Mouse (Mus musculus): Measurements from ENCODE around the gene Set. TPM values are rescaled to one million over a fixed set of nuclear protein-coding genes. Genes with fewer than 3 reads are reported as not detected.

Set gene
- total and polyA plus RNA-seq, 2 experiments from 2014 or later, result 384 to 392 TPM

- Histone ChIP-seq H3K9ac (no peak within 1 kb of the TSS), H3K4me3 (ENCODE audit: low read depth, low read length) (peak within 1 kb of the TSS; percentile 32), H3K27ac (ENCODE audit: low read depth, low read length) (no peak within 1 kb of the TSS), H3K4me1 (ENCODE audit: insufficient read depth) (no peaks in the 10 kb centered on the region), H3K9me3 (ENCODE audit: low read length) (no peaks in the 10 kb centered on the region), H3K36me3 (ENCODE audit: insufficient read depth) (peaks cover 15% of the 10 kb centered on the region; the same call in 1 of the 2 replicates), H3K4me2 (ENCODE audit: low read depth) (peak within 1 kb of the TSS; percentile 70), H3K27me3 (ENCODE audit: insufficient read depth, low read length) (no peaks in the 10 kb centered on the region)
- TF ChIP-seq CTCF (IDR thresholded peaks at IDR 0.05; ENCODE audit: low read depth), result peak; percentile 99
- DNase-seq (peak; percentile 90), ATAC-seq (peak; percentile 91)
- under 1% methylated on average over 53 of the region's 53 CpGs for WGBS
Measured at GRCm38 (mm10) chr2:30077502-30078348, 20.5 kb downstream of the Set start, which contains the start of gene Pkn3. Pkn3 (plus strand) TSS chr2:30077684.

GRCm38 (mm10) chr2:30078349-30078712, 21.2 kb downstream of the Set start:
- Histone ChIP-seq H3K27ac (ENCODE audit: low read depth, low read length) (no peak overlapping the region), H3K9me3 (ENCODE audit: low read length) (no peaks in the 10 kb centered on the region), H3K27me3 (ENCODE audit: insufficient read depth, low read length) (no peaks in the 10 kb centered on the region), H3K36me3 (ENCODE audit: insufficient read depth) (peaks cover 10% of the 10 kb centered on the region; the same call in 1 of the 2 replicates), H3K4me2 (ENCODE audit: low read depth) (no peak overlapping the region), H3K4me1 (ENCODE audit: insufficient read depth) (no peaks in the 10 kb centered on the region), H3K4me3 (ENCODE audit: low read depth, low read length) (no peak overlapping the region), H3K9ac (no peak overlapping the region)
- no peak for TF ChIP-seq CTCF (IDR thresholded peaks at IDR 0.05; ENCODE audit: low read depth)
- WGBS, result 30% methylated on average over 10 of the region's 10 CpGs
- DNase-seq (no peak), ATAC-seq (no peak)

- DNase-seq (no peak), ATAC-seq (no peak)
- Histone ChIP-seq H3K4me2 (ENCODE audit: low read depth) (no peak overlapping the region), H3K4me1 (ENCODE audit: insufficient read depth) (no peaks in the 10 kb centered on the region), H3K4me3 (ENCODE audit: low read depth, low read length) (no peak overlapping the region), H3K9ac (no peak overlapping the region), H3K27ac (ENCODE audit: low read depth, low read length) (no peak overlapping the region), H3K27me3 (ENCODE audit: insufficient read depth, low read length) (no peaks in the 10 kb centered on the region), H3K9me3 (ENCODE audit: low read length) (no peaks in the 10 kb centered on the region), H3K36me3 (ENCODE audit: insufficient read depth) (peaks cover 10% of the 10 kb centered on the region; the same call in 1 of the 2 replicates)
- TF ChIP-seq CTCF (IDR thresholded peaks at IDR 0.05; ENCODE audit: low read depth), result no peak
- WGBS, result 76% methylated on average over 4 of the region's 4 CpGs
Measured at GRCm38 (mm10) chr2:30078760-30079159, 21.6 kb downstream of the Set start.

GRCm38 (mm10) chr2:30080181-30080800, 23.1 kb downstream of the Set start:
- Histone ChIP-seq H3K36me3 (ENCODE audit: insufficient read depth) (no peaks in the 10 kb centered on the region), H3K4me1 (ENCODE audit: insufficient read depth) (no peaks in the 10 kb centered on the region), H3K9me3 (ENCODE audit: low read length) (no peaks in the 10 kb centered on the region), H3K4me2 (ENCODE audit: low read depth) (no peak overlapping the region), H3K27ac (ENCODE audit: low read depth, low read length) (no peak overlapping the region), H3K4me3 (ENCODE audit: low read depth, low read length) (no peak overlapping the region), H3K27me3 (ENCODE audit: insufficient read depth, low read length) (no peaks in the 10 kb centered on the region), H3K9ac (no peak overlapping the region)
- TF ChIP-seq CTCF (IDR thresholded peaks at IDR 0.05; ENCODE audit: low read depth), result no peak
- no peak for ATAC-seq
- DNase-seq, result no peak
- 90% methylated on average over 15 of the region's 15 CpGs for WGBS

GRCm38 (mm10) chr2:30084113-30084512, 26.9 kb downstream of the Set start:
- 49% methylated on average over 5 of the region's 5 CpGs for WGBS
- Histone ChIP-seq H3K4me1 (ENCODE audit: insufficient read depth) (no peaks in the 10 kb centered on the region), H3K27me3 (ENCODE audit: insufficient read depth, low read length) (no peaks in the 10 kb centered on the region), H3K9me3 (ENCODE audit: low read length) (no peaks in the 10 kb centered on the region), H3K9ac (no peak overlapping the region), H3K4me3 (ENCODE audit: low read depth, low read length) (no peak overlapping the region), H3K27ac (ENCODE audit: low read depth, low read length) (no peak overlapping the region), H3K4me2 (ENCODE audit: low read depth) (0 out of 2 replicates have a peak overlapping the region, but pooled peaks have one; percentile 35), H3K36me3 (ENCODE audit: insufficient read depth) (no peaks in the 10 kb centered on the region)
- DNase-seq (no peak), ATAC-seq (no peak)
- TF ChIP-seq CTCF (IDR thresholded peaks at IDR 0.05; ENCODE audit: low read depth), result no peak

- ATAC-seq (peak; percentile 65), DNase-seq (no peak)
- 13% methylated on average over 12 of the region's 12 CpGs for WGBS
- Histone ChIP-seq H3K27ac (ENCODE audit: low read depth, low read length) (no peak overlapping the region), H3K4me3 (ENCODE audit: low read depth, low read length) (no peak overlapping the region), H3K4me1 (ENCODE audit: insufficient read depth) (no peaks in the 10 kb centered on the region), H3K27me3 (ENCODE audit: insufficient read depth, low read length) (no peaks in the 10 kb centered on the region), H3K4me2 (ENCODE audit: low read depth) (peak overlapping the region; percentile 35), H3K9me3 (ENCODE audit: low read length) (no peaks in the 10 kb centered on the region), H3K9ac (no peak overlapping the region; the same call in 1 of the 2 replicates), H3K36me3 (ENCODE audit: insufficient read depth) (no peaks in the 10 kb centered on the region)
- no peak for TF ChIP-seq CTCF (IDR thresholded peaks at IDR 0.05; ENCODE audit: low read depth)
Measured at GRCm38 (mm10) chr2:30084632-30085031, 27.5 kb downstream of the Set start.

GRCm38 (mm10) chr2:30087310-30087709, 30.1 kb downstream of the Set start:
- Histone ChIP-seq H3K4me3 (ENCODE audit: low read depth, low read length) (no peak overlapping the region), H3K9ac (no peak overlapping the region), H3K36me3 (ENCODE audit: insufficient read depth) (peaks cover 6% of the 10 kb centered on the region; the same call in 1 of the 2 replicates), H3K9me3 (ENCODE audit: low read length) (no peaks in the 10 kb centered on the region), H3K4me1 (ENCODE audit: insufficient read depth) (no peaks in the 10 kb centered on the region), H3K4me2 (ENCODE audit: low read depth) (no peak overlapping the region), H3K27me3 (ENCODE audit: insufficient read depth, low read length) (no peaks in the 10 kb centered on the region), H3K27ac (ENCODE audit: low read depth, low read length) (no peak overlapping the region)
- no peak for TF ChIP-seq CTCF (IDR thresholded peaks at IDR 0.05; ENCODE audit: low read depth)
- ATAC-seq, result no peak
- 93% methylated on average over 4 of the region's 4 CpGs for WGBS
- no peak for DNase-seq

Data from forebrain, postnatal 0 days (tissue).